Mouse (Mus musculus) embryonic facial prominence, embryonic 12.5 days (tissue): Measurements from ENCODE around the gene Depp1. TPM values are rescaled to one million over a fixed set of nuclear protein-coding genes. Genes with fewer than 3 reads are reported as not detected.

Source experiments
- ATAC-seq: fragments of 200-750 bp; cut with Nextera tagmentation; 2 replicates; pipeline ENCODE4 v1.8.0; 2017; ENCODE audit not compliant: insufficient number of reproducible peaks, insufficient read depth, low FRiP score, low TSS enrichment
- H3K27ac ChIP-seq: fragments of 300-500 bp; sonication (generic); 2 replicates; pipeline ENCODE4 v1.5.1; 2016; ENCODE audit warnings: mild to moderate bottlenecking
- H3K27me3 ChIP-seq: fragments of 300-500 bp; sonication (generic); 2 replicates; pipeline ENCODE4 v1.6.1; 2016; ENCODE audit warnings: mild to moderate bottlenecking, moderate library complexity
- H3K36me3 ChIP-seq: fragments of 300-500 bp; sonication (generic); 2 replicates; pipeline ENCODE4 v1.6.1; 2016; ENCODE audit warnings: mild to moderate bottlenecking
- H3K4me1 ChIP-seq: fragments of 300-500 bp; sonication (generic); 2 replicates; pipeline ENCODE4 v1.6.1; 2016
- H3K4me2 ChIP-seq: fragments of 300-500 bp; sonication (generic); replicated peaks from 2 replicates; pipeline ENCODE4 v1.6.1; 2016; ENCODE audit warnings: mild to moderate bottlenecking, moderate library complexity
- H3K4me3 ChIP-seq: fragments of 300-500 bp; sonication (generic); 2 replicates; pipeline ENCODE4 v1.5.1; 2016; ENCODE audit warnings: mild to moderate bottlenecking
- H3K9ac ChIP-seq: fragments of 300-500 bp; sonication (generic); 2 replicates; pipeline ENCODE4 v1.6.1; 2016; ENCODE audit warnings: mild to moderate bottlenecking, moderate library complexity
- H3K9me3 ChIP-seq: fragments of 300-500 bp; sonication (generic); 2 replicates; pipeline ENCODE4 v1.6.1; 2016; ENCODE audit warnings: mild to moderate bottlenecking, moderate library complexity
- WGBS: fragments of 180-500 bp; shearing (Covaris S2); methylation state at CpG from one replicate; pipeline ENCODE4 v1.1.7; 2016; 5-methylcytosine and 5-hydroxymethylcytosine counted together
- polyA plus RNA-seq: library from polyadenylated mRNA; unstranded; fragments of >200 nt; fragmentation: Nextera tagmentation; extraction: Ambion mirVana; gene quantifications from 2 replicates; pipeline ENCODE4 v1.2.1, GENCODE M21; 2016

The Depp1 gene
- polyA plus RNA-seq, 1 experiment from 2014 or later, result 12.6 TPM

- Histone ChIP-seq H3K4me3 (no peak overlapping the region), H3K9me3 (no peaks in the 10 kb centered on the region), H3K27me3 (0 out of 2 replicates have a peak, but pooled peaks cover 10% of the 10 kb centered on the region), H3K9ac (no peak overlapping the region), H3K4me1 (peaks cover 6% of the 10 kb centered on the region; the same call in 1 of the 2 replicates), H3K4me2 (no peak overlapping the region), H3K27ac (no peak overlapping the region), H3K36me3 (no peaks in the 10 kb centered on the region)
- 9% methylated on average over 5 of the region's 5 CpGs for WGBS
- 0 out of 2 replicates have a peak, but pooled peaks have one; percentile 18 for ATAC-seq
Observed at GRCm38 (mm10) chr6:116671031-116671430, 20.6 kb downstream of the Depp1 start.

GRCm38 (mm10) chr6:116671768-116672167 is 21.4 kb downstream of the Depp1 start:
- Histone ChIP-seq H3K9ac (no peak overlapping the region), H3K4me3 (no peak overlapping the region), H3K4me2 (no peak overlapping the region; the same call in 1 of the 2 replicates), H3K27ac (no peak overlapping the region), H3K36me3 (no peaks in the 10 kb centered on the region), H3K9me3 (no peaks in the 10 kb centered on the region), H3K4me1 (peaks cover 6% of the 10 kb centered on the region; the same call in 1 of the 2 replicates), H3K27me3 (0 out of 2 replicates have a peak, but pooled peaks cover 10% of the 10 kb centered on the region)
- 85% methylated on average over 4 of the region's 4 CpGs for WGBS
- ATAC-seq, result no peak

GRCm38 (mm10) chr6:116672349-116672748 is 21.9 kb downstream of the Depp1 start:
- H3K27ac ChIP-seq, result no peak overlapping the region
- no peak overlapping the region for H3K9ac ChIP-seq
- no peak for ATAC-seq
- 72% methylated on average over 5 of the region's 5 CpGs for WGBS
- H3K9me3 ChIP-seq, result no peaks in the 10 kb centered on the region
- H3K36me3 ChIP-seq, result no peaks in the 10 kb centered on the region
- H3K4me1 ChIP-seq, result peaks cover 6% of the 10 kb centered on the region; the same call in 1 of the 2 replicates
- no peak overlapping the region for H3K4me3 ChIP-seq
- H3K4me2 ChIP-seq, result no peak overlapping the region
- H3K27me3 ChIP-seq, result 0 out of 2 replicates have a peak, but pooled peaks cover 10% of the 10 kb centered on the region

- Histone ChIP-seq H3K36me3 (no peaks in the 10 kb centered on the region), H3K9ac (peak within 1 kb of the TSS; percentile 38), H3K27ac (peak within 1 kb of the TSS; percentile 32; the same call in 1 of the 2 replicates), H3K4me1 (peaks cover 6% of the 10 kb centered on the region; the same call in 1 of the 2 replicates), H3K4me2 (peak within 1 kb of the TSS; percentile 94), H3K9me3 (no peaks in the 10 kb centered on the region), H3K4me3 (peak within 1 kb of the TSS; percentile 47), H3K27me3 (0 out of 2 replicates have a peak, but pooled peaks cover 10% of the 10 kb centered on the region)
- ATAC-seq, result peak; percentile 86
- under 1% methylated on average over 44 of the region's 44 CpGs for WGBS
Observed at GRCm38 (mm10) chr6:116673471-116674282, 23.3 kb downstream of the Depp1 start, which contains the start of gene Rassf4. Gene Rassf4 (minus strand): TSS chr6:116673952.

GRCm38 (mm10) chr6:116674283-116674886 is 24.0 kb downstream of the Depp1 start:
- peak overlapping the region; percentile 26; the same call in 1 of the 2 replicates for H3K27ac ChIP-seq
- no peaks in the 10 kb centered on the region for H3K36me3 ChIP-seq
- H3K4me1 ChIP-seq, result peaks cover 6% of the 10 kb centered on the region; the same call in 1 of the 2 replicates
- H3K27me3 ChIP-seq, result 0 out of 2 replicates have a peak, but pooled peaks cover 10% of the 10 kb centered on the region
- H3K9me3 ChIP-seq, result no peaks in the 10 kb centered on the region
- ATAC-seq, result no peak
- 19% methylated on average over 16 of the region's 16 CpGs for WGBS
- H3K9ac ChIP-seq, result no peak overlapping the region
- H3K4me2 ChIP-seq, result peak overlapping the region; percentile 94
- peak overlapping the region; percentile 47 for H3K4me3 ChIP-seq

GRCm38 (mm10) chr6:116676355-116676913 is 26.0 kb downstream of the Depp1 start:
- H3K9ac ChIP-seq, result no peak overlapping the region
- peaks cover 6% of the 10 kb centered on the region; the same call in 1 of the 2 replicates for H3K4me1 ChIP-seq
- H3K36me3 ChIP-seq, result no peaks in the 10 kb centered on the region
- H3K9me3 ChIP-seq, result no peaks in the 10 kb centered on the region
- 0 out of 2 replicates have a peak, but pooled peaks cover 4% of the 10 kb centered on the region for H3K27me3 ChIP-seq
- H3K4me3 ChIP-seq, result no peak overlapping the region
- no peak for ATAC-seq
- no peak overlapping the region for H3K4me2 ChIP-seq
- H3K27ac ChIP-seq, result no peak overlapping the region
- 79% methylated on average over 10 of the region's 10 CpGs for WGBS

GRCm38 (mm10) chr6:116677321-116677720 is 26.9 kb downstream of the Depp1 start:
- Histone ChIP-seq H3K9ac (no peak overlapping the region), H3K27ac (no peak overlapping the region), H3K4me3 (no peak overlapping the region), H3K9me3 (no peaks in the 10 kb centered on the region), H3K36me3 (no peaks in the 10 kb centered on the region), H3K4me1 (peaks cover 6% of the 10 kb centered on the region; the same call in 1 of the 2 replicates), H3K27me3 (no peaks in the 10 kb centered on the region), H3K4me2 (no peak overlapping the region)
- ATAC-seq, result no peak
- 38% methylated on average over 6 of the region's 6 CpGs for WGBS

GRCm38 (mm10) chr6:116679563-116680288 is 29.3 kb downstream of the Depp1 start:
- H3K9me3 ChIP-seq, result no peaks in the 10 kb centered on the region
- H3K27ac ChIP-seq, result no peak overlapping the region
- no peak for ATAC-seq
- H3K9ac ChIP-seq, result no peak overlapping the region
- no peaks in the 10 kb centered on the region for H3K27me3 ChIP-seq
- no peaks in the 10 kb centered on the region for H3K4me1 ChIP-seq
- H3K4me2 ChIP-seq, result no peak overlapping the region
- 75% methylated on average over 5 of the region's 5 CpGs for WGBS
- no peaks in the 10 kb centered on the region for H3K36me3 ChIP-seq
- H3K4me3 ChIP-seq, result no peak overlapping the region

- no peaks in the 10 kb centered on the region for H3K36me3 ChIP-seq
- ATAC-seq, result no peak
- WGBS, result 35% methylated on average over 6 of the region's 6 CpGs
- H3K4me2 ChIP-seq, result no peak overlapping the region
- no peaks in the 10 kb centered on the region for H3K27me3 ChIP-seq
- no peak overlapping the region for H3K27ac ChIP-seq
- no peak overlapping the region for H3K4me3 ChIP-seq
- no peaks in the 10 kb centered on the region for H3K9me3 ChIP-seq
- H3K4me1 ChIP-seq, result no peaks in the 10 kb centered on the region
- no peak overlapping the region for H3K9ac ChIP-seq
Observed at GRCm38 (mm10) chr6:116682317-116682716, 31.9 kb downstream of the Depp1 start.

GRCm38 (mm10) chr6:116693639-116694038 is 43.2 kb downstream of the Depp1 start:
- Histone ChIP-seq H3K4me3 (no peak overlapping the region), H3K27me3 (no peaks in the 10 kb centered on the region), H3K4me2 (no peak overlapping the region), H3K4me1 (no peaks in the 10 kb centered on the region), H3K36me3 (no peaks in the 10 kb centered on the region), H3K27ac (no peak overlapping the region), H3K9me3 (no peaks in the 10 kb centered on the region), H3K9ac (no peak overlapping the region)
- no peak for ATAC-seq
- WGBS, result 89% methylated on average over 4 of the region's 4 CpGs

- H3K36me3 ChIP-seq, result no peaks in the 10 kb centered on the region
- no peak overlapping the region for H3K9ac ChIP-seq
- H3K4me1 ChIP-seq, result no peaks in the 10 kb centered on the region
- no peak overlapping the region for H3K4me2 ChIP-seq
- no peak for ATAC-seq
- 62% methylated on average over 3 of the region's 3 CpGs for WGBS
- H3K27me3 ChIP-seq, result no peaks in the 10 kb centered on the region
- no peaks in the 10 kb centered on the region for H3K9me3 ChIP-seq
- H3K4me3 ChIP-seq, result no peak overlapping the region
- no peak overlapping the region for H3K27ac ChIP-seq
Observed at GRCm38 (mm10) chr6:116694346-116694745, 43.9 kb downstream of the Depp1 start.
